Mouse (Mus musculus) T-helper 1 cell (primary cell): ENCODE data around the gene Cd9.

ENCODE experiments used
- in situ Hi-C: fragments of 300-600 bp; cut with MboI, MseI; formaldehyde crosslinking; loops from one replicate; pipeline ENCODE4 v1.15.1; 2025; ENCODE audit warnings: high pct_unique_total_duplicates

Cd9 gene

DNA sequence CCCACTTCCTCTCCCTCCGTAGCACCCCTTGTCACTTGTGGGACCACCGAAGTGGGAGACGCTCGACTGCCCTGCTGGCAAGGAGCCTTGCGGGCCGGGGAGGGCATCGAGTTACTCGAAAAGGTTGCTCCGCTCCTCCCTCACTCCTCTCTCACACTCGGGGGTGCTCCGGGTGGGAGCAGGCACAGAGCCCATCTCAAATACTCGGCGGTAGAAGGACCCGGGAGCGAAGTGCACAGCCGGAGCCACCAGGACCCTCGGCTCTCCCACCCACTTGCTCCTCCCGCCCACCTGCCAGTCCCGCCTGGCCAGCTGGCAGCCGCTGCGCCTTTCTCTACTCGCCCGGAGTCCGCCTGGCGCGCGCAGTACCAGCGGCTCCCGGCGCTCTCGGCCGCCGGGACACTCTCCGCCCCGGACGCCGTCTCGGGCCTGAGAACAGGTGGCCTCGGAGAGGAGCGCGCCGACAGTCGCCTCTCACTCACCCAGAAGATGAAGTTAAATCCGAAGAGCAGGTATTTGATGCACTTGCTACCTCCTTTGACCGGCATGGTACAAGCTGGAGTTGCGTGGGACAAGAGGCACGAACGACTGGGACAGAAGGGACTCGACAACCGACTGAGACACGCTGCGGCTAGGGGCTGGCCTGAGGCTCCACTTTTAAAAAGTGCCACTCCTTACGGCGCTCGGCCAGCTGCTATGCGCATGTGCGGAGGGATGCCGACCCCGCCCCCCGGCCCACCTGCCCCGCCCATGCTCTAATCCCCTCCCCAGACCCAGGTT lies at the start of gene Cd9:
TSS of gene Cd9 (minus strand) at position 700 of the 780 bp plus-strand sequence.
- in situ Hi-C loops = loop anchor here (25.0 kb wide), 2 partner anchors 832 to 1943 kb away; partner anchors contain the start of genes Lpcat3 and Parp11

- in situ Hi-C loops = loop anchor here (25.0 kb wide), 1 partner anchor 1529 kb away; the partner anchor contains the start of gene Vmn2r26
These were observed 46.7 kb upstream of the Cd9 start for GRCm38 (mm10) chr6:125541296-125541695.

DNA sequence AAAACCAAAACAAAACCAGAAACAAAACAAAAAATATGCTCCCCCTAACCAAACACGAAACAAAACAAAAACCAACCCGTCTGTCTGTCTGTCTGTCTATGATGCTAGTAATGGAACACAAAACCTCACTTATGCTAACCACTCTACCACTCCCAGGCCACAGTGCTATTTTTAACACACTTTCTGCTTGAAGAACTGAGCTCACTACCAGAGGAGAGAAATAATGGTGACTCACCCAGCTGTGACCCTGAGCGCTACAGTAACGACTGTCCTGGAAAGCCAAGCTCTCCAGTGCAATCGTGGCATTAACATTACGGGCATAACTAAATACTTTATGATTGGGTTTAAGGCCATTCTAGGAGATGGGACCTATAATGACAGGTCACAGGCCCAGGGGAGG lies 46.2 kb upstream of the Cd9 start:
- in situ Hi-C loops = loop anchor here (25.0 kb wide), 1 partner anchor 1529 kb away; the partner anchor contains the start of gene Vmn2r26

GRCm38 (mm10) chr6:125540199-125540598 lies 45.6 kb upstream of the Cd9 start:
- in situ Hi-C loops = loop anchor here (25.0 kb wide), 1 partner anchor 1528 kb away; the partner anchor contains the start of gene Vmn2r26

DNA sequence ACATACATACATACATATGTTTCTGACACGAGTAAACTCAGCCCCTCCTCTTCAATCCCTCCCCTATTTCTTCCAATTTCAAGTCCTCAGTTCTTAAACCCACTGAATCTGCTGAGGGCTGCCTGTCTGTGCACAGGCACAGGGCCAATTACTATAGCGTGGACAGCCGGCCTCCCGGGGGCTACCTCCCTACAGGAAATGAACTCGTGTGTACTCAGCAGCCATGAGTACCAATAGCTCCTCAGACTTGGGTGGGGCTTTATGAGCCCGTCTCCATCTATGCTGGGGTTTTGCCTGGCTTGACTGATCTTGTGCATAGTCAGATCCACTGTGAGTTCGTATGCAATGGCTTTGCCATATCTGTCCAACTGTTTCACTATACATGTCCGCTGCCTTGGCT lies 44.8 kb upstream of the Cd9 start:
- in situ Hi-C loops = loop anchor here (25.0 kb wide), 1 partner anchor 1527 kb away; the partner anchor contains the start of gene Vmn2r26

DNA sequence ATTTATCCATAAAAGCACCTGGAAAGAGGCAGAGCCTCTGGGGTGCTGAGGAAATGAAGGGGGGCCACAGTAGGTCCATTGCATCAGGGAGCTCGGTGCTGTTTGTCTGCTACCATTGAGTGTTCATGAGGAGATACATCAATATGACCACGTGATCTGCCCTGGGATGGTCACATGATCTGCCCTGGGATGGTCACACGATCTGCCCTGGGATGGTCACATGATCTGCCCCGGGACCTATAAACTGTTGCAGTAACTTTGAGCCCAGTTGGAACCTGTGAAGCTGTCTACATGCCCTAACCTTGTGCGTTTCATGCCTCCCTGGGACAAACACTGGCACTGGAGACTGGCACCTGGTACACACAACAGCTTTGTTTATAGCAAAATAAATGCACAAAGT lies 43.9 kb upstream of the Cd9 start:
- in situ Hi-C loops = loop anchor here (25.0 kb wide), 1 partner anchor 1526 kb away; the partner anchor contains the start of gene Vmn2r26

GRCm38 (mm10) chr6:125534990-125535389 lies 40.4 kb upstream of the Cd9 start:
- in situ Hi-C loops = loop anchor here (25.0 kb wide), 1 partner anchor 1523 kb away; the partner anchor contains the start of gene Vmn2r26

DNA sequence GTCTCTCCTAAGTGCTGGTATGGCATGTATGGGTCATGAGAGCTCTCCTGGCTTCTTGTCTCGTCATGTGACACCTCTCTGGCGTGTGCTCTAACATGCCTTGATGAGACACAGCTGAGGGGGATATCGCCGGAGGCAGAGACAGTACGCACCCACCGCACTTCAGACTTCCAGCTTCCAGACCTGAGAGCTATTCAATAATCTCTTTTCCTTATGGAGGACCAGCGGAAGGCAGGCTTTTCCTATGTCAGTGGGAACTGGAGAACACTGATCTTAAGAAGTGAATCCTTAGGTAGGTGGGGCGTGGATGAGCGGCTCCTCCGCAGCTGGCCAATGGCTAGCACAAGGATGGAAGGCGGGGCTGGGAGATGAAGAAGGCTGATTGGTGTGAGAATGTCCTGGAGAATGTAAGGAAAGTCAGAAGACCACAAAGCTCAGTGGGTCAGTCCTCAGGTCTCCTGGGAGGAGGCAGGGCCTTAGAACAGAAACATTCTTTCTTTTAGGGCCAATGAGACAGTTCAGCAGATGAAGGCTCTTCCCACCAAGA lies 38.6 kb upstream of the Cd9 start:
- in situ Hi-C loops = loop anchor here (25.0 kb wide), 1 partner anchor 1521 kb away; the partner anchor contains the start of gene Vmn2r26

DNA sequence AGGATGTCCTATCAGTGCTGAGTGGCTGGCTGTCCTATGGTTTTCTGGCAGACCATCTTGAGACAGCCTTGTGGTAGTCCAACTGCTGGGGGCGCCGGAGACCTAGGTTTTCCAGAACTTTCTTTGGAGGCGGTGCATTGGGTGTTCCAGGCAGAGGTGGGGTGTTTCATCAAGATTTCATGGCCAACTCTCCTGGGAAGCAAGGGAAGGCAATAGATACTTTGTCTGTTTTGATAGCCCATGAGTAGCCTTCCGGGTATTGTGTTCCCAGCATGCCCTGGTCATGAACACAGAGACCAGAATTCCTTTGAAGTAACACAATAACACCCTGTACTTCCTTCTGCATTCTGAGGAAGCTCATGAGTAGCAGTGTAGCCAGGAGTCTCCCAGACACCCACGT lies 34.9 kb upstream of the Cd9 start:
- in situ Hi-C loops = loop anchor here (25.0 kb wide), 1 partner anchor 1517 kb away; the partner anchor contains the start of gene Vmn2r26

GRCm38 (mm10) chr6:125528614-125529200 lies 34.1 kb upstream of the Cd9 start:
- in situ Hi-C loops = loop anchor here (25.0 kb wide), 1 partner anchor 1516 kb away; the partner anchor contains the start of gene Vmn2r26

DNA sequence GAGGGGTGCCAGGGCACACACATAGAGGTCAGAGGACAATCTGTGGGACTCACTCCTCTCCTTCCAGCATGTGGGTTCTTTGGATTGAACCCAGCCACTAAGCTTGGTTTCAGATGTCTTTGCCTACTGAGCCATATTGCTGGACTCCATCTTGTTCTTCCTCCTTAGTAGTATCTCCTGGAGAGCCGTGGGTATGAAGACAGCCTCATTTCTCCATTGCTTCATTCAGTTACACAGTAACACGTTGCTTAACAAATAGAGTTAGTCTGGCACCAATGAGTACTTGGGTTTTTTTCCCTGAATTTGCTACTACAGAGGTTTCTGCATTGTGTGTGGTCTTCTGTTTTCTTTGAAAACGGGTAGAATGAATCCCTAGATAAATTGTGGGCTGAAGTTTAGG lies 31.5 kb upstream of the Cd9 start:
- in situ Hi-C loops = loop anchor here (25.0 kb wide), 1 partner anchor 1514 kb away; the partner anchor contains the start of gene Vmn2r26

DNA sequence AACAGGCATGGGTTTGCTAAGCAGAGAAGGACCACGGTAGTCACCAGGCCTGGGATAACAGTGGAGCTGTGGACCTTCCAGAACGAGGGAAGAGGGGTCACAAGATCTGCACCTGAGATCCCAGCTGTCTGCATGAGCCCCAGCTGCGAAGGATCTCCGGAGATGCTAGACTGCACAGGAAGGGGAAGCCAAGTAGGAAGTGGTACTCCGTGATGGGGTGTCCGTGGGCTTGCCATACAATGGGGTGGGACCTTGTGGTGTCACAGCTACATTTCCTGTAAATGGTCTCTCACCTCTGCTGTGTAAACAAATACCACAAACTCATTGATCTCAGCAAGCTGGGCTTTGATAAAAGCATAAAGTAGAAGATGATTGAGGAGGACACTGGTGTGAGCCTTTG lies 29.4 kb upstream of the Cd9 start:
- in situ Hi-C loops = no loop called here

DNA sequence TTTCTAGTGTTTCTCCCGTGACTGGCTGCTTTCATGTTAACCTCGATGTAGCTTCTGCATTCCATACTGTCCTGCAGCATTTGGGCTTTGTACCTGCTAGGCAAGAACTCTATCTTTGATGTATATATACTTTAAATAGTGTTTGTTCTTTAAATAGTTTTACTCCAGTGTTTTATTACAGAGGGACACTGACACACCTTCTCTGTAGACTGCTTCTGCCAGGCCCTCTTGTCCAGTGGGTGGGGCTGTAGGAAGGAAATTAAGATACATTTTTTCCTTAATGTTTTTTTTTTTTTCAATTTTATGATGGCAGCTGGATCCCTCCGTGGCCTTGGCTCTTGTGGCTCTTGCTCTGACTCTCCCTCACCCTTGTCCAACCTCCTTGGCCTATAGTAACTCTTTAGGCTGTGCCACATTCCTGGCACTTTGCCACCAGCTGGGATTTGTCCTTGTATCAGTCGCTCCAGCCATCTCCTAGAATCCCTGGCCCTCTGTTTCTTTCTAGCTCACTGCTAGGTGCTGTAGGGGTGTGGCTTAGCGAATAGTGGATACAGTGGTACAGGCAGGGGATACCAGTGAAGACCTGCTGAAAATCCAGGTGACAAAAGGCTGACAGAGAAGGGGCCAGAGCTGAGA lies 27.1 kb upstream of the Cd9 start:
- in situ Hi-C loops = no loop called here

- in situ Hi-C loops = no loop called here
These were observed 21.1 kb upstream of the Cd9 start for GRCm38 (mm10) chr6:125515503-125516315.

DNA sequence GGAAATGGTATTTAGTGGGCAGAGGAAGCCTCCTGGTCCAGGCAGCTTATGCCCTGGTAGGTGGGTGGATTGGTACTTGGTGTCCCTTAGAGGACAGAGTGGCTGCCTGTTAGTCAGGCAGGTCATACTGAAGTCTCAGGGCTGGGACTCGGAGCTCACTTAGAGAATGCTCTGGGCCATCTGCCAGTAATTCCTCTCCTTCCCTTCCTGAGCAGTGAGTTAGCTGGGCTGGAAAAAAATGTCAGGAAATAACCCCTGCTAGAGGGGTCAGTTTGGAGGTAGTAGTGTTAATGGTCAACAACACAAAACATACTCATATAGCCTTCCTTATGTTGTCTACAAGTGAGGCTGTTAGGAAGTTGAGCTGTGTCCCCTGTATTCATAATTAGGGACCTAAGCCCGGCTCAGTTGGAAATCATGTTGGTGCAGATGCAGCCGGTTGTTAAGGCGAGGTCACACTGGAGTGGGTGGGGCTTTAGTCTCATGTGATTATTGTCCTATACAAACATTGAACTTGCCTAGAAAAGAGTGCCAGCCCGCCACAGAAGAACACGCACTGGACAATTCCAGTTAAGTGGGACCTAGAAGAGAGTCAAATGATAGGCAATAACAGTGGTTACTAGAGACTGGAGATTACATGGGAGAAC lies 18.5 kb upstream of the Cd9 start:
- in situ Hi-C loops = no loop called here

DNA sequence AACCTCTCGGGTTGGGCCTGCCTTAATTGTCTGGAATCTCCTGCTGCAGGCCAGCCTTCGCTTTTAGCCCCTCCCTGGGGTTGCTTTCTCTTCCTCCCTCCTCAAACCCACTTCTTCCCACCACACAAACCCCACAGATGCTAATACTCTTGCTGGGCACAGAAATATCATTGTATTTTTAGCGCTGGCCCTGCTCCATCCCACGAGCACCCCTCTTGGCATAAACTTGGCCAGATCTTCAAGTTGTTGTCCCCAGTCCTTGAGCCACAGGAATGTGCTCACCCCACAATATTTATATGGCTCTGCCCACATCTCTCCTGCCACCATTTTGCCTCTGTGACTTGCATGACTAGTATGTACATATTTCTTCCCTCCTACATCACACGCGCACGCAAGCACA lies 16.6 kb upstream of the Cd9 start:
- in situ Hi-C loops = no loop called here

GRCm38 (mm10) chr6:125510645-125511044 lies 16.1 kb upstream of the Cd9 start:
- in situ Hi-C loops = no loop called here

DNA sequence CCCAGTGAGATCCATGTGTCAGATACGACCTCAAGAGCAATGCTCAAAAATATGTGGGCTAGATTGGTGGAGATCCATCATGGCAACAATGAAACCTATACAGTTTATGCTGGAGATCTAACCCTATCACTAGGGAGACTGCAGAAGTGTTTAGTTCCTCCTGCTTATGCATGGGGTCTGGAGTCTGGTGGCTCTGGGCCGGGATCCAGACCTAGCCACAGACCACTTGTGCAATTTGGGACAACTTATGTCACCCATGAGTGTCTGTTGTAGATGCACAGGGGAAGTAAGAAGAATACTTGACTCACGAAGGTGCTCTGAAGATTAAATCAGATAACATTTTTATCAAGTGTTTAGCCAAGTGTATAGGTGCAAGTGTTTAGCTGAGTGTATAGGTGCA lies 15.2 kb upstream of the Cd9 start:
- in situ Hi-C loops = no loop called here

- in situ Hi-C loops = no loop called here
These were observed 11.8 kb upstream of the Cd9 start for GRCm38 (mm10) chr6:125506427-125506826.
